Mouse (Mus musculus) ES-E14 (cell line): ENCODE results near the gene Shbg. TPM values are rescaled to one million over a fixed set of nuclear protein-coding genes. Genes with fewer than 3 reads are reported as not detected.

Source experiments
- DNase-seq: peaks from one replicate; pipeline ENCODE4 v3.0.0-alpha.2; 2013; ENCODE audit warnings: low read depth, low spot score
- H3K27ac ChIP-seq: 2 replicates; pipeline ENCODE4 v1.5.1; 2012; ENCODE audit warnings: low read depth, mild to moderate bottlenecking, low read length, moderate library complexity, mixed read lengths; ENCODE audit not compliant: poor library complexity, insufficient read depth, severe bottlenecking
- H3K36me3 ChIP-seq: 2 replicates; pipeline ENCODE4 v1.6.1; 2012; ENCODE audit warnings: mild to moderate bottlenecking, low read length, moderate library complexity, mixed read lengths; ENCODE audit not compliant: control insufficient read depth, poor library complexity, insufficient read depth, severe bottlenecking
- H3K4me1 ChIP-seq, 2 experiments: fragments of 150-350 bp in 1 of 2; sonication (generic) in 1 of 2; 2 replicates each; pipeline ENCODE4 v1.6.1; 2012; ENCODE audit warnings: low read length in 2 of 2, mild to moderate bottlenecking in 1 of 2, mixed read lengths in 1 of 2; ENCODE audit not compliant: control insufficient read depth in 2 of 2, insufficient read depth in 2 of 2, poor library complexity in 1 of 2
- H3K4me3 ChIP-seq, 2 experiments: fragments of 150-350 bp in 1 of 2; sonication (generic) in 1 of 2; 2 replicates each; pipeline ENCODE4 v1.5.1; 2012; ENCODE audit warnings: low read length in 2 of 2, low read depth in 1 of 2, mild to moderate bottlenecking in 1 of 2, mixed read lengths in 1 of 2; ENCODE audit not compliant: insufficient read depth in 1 of 2, poor library complexity in 1 of 2, severe bottlenecking in 1 of 2
- H3K9ac ChIP-seq: 2 replicates; pipeline ENCODE4 v1.6.1; 2012; ENCODE audit warnings: low read depth, mild to moderate bottlenecking, low read length, mixed read lengths; ENCODE audit not compliant: poor library complexity, insufficient read depth, severe bottlenecking
- H3K9me3 ChIP-seq: fragments of 150-350 bp; sonication (generic); 2 replicates; pipeline ENCODE4 v1.6.1; 2012; ENCODE audit warnings: low read depth, mild to moderate bottlenecking, low read length; ENCODE audit not compliant: control insufficient read depth, insufficient read depth
- CHD2 ChIP-seq: IDR thresholded peaks from 2 replicates; pipeline ENCODE4 v1.6.1; 2014; ENCODE audit warnings: mild to moderate bottlenecking, low read depth, low read length, inconsistent platforms
- HCFC1 ChIP-seq: IDR thresholded peaks from 2 replicates; pipeline ENCODE4 v1.6.1; 2012; ENCODE audit warnings: low read length, inconsistent platforms, borderline replicate concordance; ENCODE audit not compliant: insufficient read depth
- MAFK ChIP-seq: IDR thresholded peaks from 2 replicates; pipeline ENCODE4 v1.6.1; 2014; ENCODE audit warnings: mild to moderate bottlenecking, low read depth, low read length, inconsistent platforms; ENCODE audit not compliant: insufficient read depth
- ZC3H11A ChIP-seq: IDR thresholded peaks from 2 replicates; pipeline ENCODE4 v1.6.1; 2012; ENCODE audit warnings: low read depth, mild to moderate bottlenecking, inconsistent platforms, low read length, borderline replicate concordance
- ZNF384 ChIP-seq: IDR thresholded peaks from 2 replicates; pipeline ENCODE4 v1.6.1; 2012; ENCODE audit warnings: low read depth, low read length, inconsistent platforms
- in situ Hi-C, 2 experiments: fragments of 600-800 bp; cut with MboI; formaldehyde crosslinking; loops; one replicate each; pipeline ENCODE4 v1.15.1; 2025; ENCODE audit warnings: low sequenced_read_pairs in 2 of 2, inconsistent platforms in 1 of 2; ENCODE audit not compliant: unreplicated experiment in 2 of 2
- total RNA-seq: library from RNA; depleted of rRNA; stranded (reverse); fragments of 300-350 nt; gene quantifications from 2 replicates; pipeline ENCODE4 v1.2.3, GENCODE M21; 2012

Shbg gene
- total RNA-seq, 1 experiment, result not detected

- Histone ChIP-seq H3K27ac (no peak overlapping the region), H3K9me3 (no peaks in the 10 kb centered on the region), H3K36me3 (peaks cover 53% of the 10 kb centered on the region), H3K9ac (no peak overlapping the region), H3K4me1 (peaks cover 0 to 13% of the 10 kb centered on the region in 2 experiments; a peak in 2 of 4 replicates), H3K4me3 (no peak overlapping the region)
- in situ Hi-C loops, result no loop called here
- no peak for TF ChIP-seq HCFC1
- no peak for TF ChIP-seq ZC3H11A
- no peak for TF ChIP-seq MAFK
- no peak for TF ChIP-seq ZNF384
- TF ChIP-seq CHD2, result no peak
- no peak for DNase-seq
Observed at GRCm38 (mm10) chr11:69591899-69592637, 25.6 kb downstream of the Shbg start.

GRCm38 (mm10) chr11:69591424-69591823, 26.3 kb downstream of the Shbg start:
- Histone ChIP-seq H3K27ac (no peak overlapping the region), H3K36me3 (peaks cover 54% of the 10 kb centered on the region), H3K9ac (no peak overlapping the region), H3K9me3 (no peaks in the 10 kb centered on the region), H3K4me3 (no peak overlapping the region), H3K4me1 (peaks cover 0 to 13% of the 10 kb centered on the region in 2 experiments; a peak in 3 of 4 replicates)
- DNase-seq, result no peak
- no peak for TF ChIP-seq HCFC1
- no peak for TF ChIP-seq CHD2
- no peak for TF ChIP-seq ZNF384
- no peak for TF ChIP-seq ZC3H11A
- TF ChIP-seq MAFK, result no peak
- in situ Hi-C loops, result no loop called here

- no peak for TF ChIP-seq CHD2
- no peak for TF ChIP-seq HCFC1
- no peak for TF ChIP-seq ZC3H11A
- no peak for TF ChIP-seq ZNF384
- no peak for TF ChIP-seq MAFK
- H3K36me3 ChIP-seq, result peaks cover 54% of the 10 kb centered on the region
- H3K9me3 ChIP-seq, result no peaks in the 10 kb centered on the region
- in situ Hi-C loops, result no loop called here
- no peak for DNase-seq
- no peak overlapping the region for H3K27ac ChIP-seq
- no peak overlapping the region for H3K9ac ChIP-seq
- no peak overlapping the region for H3K4me3 ChIP-seq
- H3K4me1 ChIP-seq, result peaks cover 0 to 20% of the 10 kb centered on the region in 2 experiments; a peak in 3 of 4 replicates
Observed at GRCm38 (mm10) chr11:69590622-69591021, 27.1 kb downstream of the Shbg start.

GRCm38 (mm10) chr11:69589207-69589834, 28.4 kb downstream of the Shbg start:
- in situ Hi-C loops, result no loop called here
- no peak overlapping the region for H3K4me3 ChIP-seq
- no peak overlapping the region for H3K27ac ChIP-seq
- peaks cover 3 to 26% of the 10 kb centered on the region in 2 experiments; a peak in 3 of 4 replicates for H3K4me1 ChIP-seq
- no peak overlapping the region; the same call in 1 of the 2 replicates for H3K9ac ChIP-seq
- H3K36me3 ChIP-seq, result peaks cover 56% of the 10 kb centered on the region
- TF ChIP-seq HCFC1 (no peak), ZC3H11A (no peak), MAFK (no peak), ZNF384 (no peak), CHD2 (no peak)
- H3K9me3 ChIP-seq, result no peaks in the 10 kb centered on the region
- no peak for DNase-seq
